Mouse (Mus musculus): ENCODE measurements around the gene Taf1b.
"Not testable (repeated sequence)": the region's sequence is repeated elsewhere in the genome, so short reads cannot be mapped to it uniquely, and the experiment has no call there.

Gene Taf1b

DNA sequence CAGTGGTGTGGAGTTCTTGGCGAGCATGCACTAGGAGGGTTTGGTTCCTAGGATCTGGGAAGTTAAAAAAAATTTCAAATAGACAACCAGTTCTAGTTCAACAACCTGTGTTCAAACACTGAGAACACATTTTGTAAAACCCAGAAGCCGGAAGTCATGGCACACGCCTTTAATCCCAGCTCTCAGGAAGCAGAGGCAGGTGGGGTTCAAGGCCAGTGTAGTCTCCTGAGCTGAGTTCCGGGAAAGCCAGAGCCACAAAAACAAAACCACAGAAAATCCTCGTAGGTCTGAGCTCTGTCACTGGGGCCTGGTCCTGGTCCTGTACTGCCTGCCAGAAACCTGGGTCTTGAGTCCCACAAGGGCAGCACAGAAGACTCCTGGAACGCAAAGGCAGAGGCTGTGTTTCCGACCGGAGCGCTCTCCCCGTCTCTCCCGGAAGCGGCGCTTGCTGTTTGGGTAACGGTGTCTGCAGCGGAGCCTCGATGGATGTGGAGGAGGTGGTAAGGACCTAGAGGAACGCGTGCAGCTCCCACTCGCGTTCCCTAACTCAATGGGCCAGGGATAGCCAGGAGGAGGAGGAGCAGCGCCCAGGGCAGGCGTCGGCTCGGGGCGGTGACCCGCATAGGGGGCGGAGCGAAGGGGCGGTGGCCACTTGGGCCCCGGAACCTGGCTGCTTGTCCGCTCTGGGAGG, at the start of gene Taf1b:
TSS of gene Taf1b (plus strand) at position 210 of the 691 bp plus-strand sequence.
- DNase-seq: peak; percentile 60 to 65

DNA sequence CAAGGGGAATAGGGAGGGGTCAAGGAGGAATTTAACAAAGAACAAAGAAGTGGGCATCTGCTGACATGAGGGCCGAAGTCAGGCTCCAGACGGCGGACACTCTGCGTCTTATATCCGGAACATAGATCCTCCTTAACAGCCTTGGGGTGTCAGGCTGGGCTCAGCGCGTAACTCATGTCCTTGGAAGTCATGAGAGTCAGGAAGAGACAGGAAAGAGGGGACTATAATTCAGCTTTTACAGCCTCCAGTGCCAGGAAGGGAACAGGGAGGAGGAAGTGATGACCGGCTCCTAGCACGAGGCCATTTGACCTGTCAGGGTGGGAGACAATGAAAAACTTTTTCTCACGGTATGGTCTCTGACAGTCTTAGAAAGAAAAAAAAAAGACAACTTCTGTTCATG, 37.8 kb upstream of the Taf1b start:
- no peak for DNase-seq

DNA sequence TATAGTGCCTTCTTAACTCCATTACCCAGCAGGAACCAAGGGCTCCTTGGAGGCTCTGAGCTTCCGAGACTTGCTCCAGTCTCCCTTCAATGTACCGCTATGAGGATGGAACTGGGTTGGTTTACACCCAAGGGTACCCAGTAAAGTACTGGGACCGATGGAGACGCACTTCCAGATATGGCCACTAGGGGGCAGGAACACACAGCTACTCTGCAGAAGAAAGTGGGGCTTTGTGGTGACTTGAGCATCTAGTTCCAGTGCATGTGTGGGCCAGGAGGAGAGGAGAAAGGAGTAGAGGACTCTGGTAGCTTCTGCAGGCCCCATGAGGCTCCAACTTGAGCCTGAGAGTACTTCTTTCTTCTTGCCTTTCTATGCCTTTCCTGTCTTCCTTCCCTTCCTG, 36.0 kb upstream of the Taf1b start:
- not testable (repeated sequence) for DNase-seq

DNA sequence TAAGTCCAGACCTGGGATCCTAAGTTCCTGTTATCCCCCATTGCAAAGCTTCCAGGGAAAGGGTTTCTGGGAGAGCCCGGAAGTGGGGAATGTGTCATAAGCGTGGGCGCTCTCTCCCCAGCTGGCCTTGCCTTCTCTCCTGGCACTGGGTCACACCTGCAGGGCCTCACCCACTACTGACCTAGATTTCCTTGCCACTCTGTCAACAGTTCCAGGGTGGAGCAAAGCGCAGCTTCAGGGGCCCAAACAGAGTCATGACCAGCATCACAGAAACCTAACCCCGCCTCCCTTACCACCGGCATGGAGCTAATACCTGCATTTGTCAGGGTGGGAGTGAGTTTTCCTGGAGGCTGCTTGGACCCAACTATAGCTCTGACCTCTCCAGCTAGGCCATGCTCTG, 34.7 kb upstream of the Taf1b start:
- DNase-seq: not testable (repeated sequence)

DNA sequence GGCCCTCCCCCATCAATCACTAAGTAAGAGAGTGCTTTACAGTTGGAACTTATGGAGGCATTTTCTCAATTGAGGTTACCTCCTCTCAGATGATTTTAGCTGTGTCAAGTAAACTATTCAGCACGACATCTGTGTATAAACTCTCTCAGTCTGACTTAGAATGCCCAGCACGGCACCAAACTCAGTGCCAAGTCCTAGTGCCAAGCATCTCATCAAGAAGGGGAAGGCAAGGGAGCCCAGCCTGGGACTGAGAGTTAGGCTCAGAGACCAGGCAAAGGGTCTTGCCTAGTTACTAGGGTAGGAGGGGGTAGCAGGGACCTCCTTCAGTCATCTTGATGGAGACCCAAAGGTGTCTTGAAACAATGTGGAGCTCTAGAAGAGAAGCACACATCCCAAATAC, 29.2 kb upstream of the Taf1b start:
- no peak for DNase-seq

DNA sequence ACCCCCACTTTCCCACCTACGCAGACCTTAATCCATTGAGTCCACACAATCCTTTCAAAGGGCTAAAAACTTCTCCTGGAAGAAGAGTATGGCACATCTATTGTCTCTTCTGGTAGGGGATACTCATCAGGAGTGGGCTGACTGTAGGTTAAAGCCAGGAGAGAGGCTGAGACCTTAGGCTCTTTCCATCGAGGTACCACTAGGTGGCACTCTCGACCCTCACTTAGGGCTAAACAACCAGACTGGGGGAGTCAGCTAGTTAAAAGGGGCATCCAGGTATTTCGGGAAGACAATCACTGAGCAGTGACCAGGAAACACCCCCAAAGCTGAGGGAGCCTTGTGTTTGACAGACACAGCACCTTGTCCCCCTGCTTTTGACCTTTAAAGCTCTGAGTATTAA, 27.2 kb upstream of the Taf1b start:
- DNase-seq: peak; percentile 12 to 20

DNA sequence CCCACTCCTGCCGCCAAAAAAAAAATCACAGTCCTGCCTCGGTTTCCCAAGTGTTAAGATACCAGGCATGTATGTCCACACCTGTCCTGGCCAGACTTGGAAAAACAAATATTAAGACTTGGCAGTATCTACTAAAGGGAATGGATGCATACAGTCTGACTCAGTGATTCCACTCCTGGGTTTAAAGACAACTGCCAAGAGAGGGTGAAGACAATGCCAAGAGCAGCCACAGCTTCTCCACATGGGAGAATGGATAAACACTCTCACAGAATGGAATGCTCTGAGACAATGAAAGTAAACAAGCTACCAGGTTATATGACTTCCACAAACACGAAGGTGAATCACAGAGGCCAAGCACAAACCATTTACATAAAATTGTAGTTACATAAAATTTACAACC, 24.9 kb upstream of the Taf1b start:
- no peak for DNase-seq

DNA sequence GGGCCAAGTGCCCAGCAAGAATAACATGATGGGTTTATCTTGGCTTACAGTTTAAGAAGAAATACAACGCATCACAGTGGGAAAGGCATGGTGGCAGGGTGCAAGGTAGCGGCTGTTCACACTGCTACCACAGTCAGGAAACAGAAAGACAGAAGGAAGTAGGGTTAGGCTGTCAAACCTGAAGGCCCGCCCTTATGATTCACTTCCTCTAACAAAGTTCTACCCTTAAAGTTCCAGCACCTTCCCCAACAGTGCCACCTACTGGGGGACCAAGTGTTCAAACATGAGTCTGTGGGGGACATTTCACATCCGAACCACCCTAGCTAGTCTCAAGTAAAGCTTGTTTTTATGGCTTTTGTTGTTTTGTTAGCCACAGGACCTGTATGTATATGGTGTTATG, 13.2 kb upstream of the Taf1b start:
- no peak for DNase-seq

DNA sequence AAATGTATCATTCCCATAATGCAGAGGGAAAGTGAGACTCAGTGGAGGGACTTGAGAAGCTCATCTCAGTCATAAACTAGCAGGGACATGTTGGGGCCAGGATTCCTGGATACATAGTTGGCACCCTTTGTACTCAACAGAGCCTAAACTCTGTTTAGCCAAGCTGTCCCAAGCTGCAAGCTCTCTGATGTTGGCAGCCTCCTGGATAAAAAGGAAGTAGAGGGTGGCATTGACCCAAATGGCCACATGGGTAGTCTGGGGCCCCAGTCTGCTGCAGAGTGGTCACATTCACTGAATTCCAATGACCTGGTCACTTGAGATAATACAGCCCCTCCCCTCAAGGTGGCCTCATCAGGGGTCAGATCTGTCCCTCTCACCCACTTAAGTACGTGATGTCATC, 11.3 kb upstream of the Taf1b start:
- no peak for DNase-seq

DNA sequence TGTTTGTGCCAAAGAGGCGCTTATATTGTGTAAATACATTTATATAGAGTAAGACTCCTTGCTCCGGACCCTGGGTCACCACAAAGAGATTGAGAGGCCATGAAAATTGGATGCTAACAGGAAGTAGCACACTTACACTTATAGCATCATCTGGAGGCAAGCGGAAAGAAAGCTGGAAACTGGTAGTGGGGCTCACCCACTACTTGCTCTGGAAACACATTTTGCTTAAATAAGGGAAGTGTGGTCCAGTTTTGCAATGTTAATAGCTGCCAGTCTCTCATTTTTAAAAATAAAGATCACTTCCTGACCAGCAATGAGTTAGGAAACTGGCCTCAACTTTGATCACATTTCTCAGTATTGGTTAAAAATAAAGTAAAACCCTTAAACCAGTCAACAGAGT, 5.7 kb upstream of the Taf1b start:
- not testable (repeated sequence) for DNase-seq

DNA sequence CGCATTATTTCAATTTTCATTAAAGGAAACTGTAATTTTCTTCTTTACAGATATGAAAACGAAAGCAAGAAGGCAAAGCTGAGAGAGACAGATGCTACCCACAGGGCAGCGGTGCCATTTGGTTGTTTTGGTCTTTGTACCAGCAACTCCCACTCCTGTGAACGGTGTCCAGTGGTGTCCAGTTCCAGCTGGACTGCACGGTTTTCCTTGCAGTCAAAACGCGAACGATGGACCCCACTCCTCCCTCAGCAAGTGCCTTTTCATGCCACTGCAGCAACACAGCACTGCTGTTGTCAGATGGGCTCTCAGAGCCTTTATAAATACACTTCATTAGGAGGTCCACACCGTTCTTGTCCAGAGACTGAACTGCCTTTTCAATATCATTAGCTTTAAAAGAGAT, 5.1 kb upstream of the Taf1b start:
- no peak for DNase-seq

DNA sequence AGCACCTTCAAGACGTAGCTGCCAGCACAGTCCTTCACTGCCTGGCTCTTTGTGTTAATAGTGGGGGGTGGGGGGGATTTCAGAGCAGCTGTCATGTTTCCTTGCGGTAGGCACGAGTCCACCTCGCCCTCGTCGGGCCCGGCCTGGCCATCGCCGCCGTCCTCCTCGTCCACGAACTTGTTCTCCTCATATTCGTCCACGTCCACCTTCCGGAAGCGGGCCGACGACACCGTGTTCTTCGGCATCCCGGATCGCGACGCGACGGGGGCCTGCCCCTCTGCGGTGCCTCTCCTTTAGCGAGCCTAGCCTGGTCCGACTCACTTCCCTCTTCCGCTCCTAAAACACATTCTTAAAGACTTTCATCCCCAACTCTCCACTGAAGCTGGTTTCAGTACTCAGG, 4.7 kb upstream of the Taf1b start:
- peak; percentile 9 to 10 for DNase-seq

DNA sequence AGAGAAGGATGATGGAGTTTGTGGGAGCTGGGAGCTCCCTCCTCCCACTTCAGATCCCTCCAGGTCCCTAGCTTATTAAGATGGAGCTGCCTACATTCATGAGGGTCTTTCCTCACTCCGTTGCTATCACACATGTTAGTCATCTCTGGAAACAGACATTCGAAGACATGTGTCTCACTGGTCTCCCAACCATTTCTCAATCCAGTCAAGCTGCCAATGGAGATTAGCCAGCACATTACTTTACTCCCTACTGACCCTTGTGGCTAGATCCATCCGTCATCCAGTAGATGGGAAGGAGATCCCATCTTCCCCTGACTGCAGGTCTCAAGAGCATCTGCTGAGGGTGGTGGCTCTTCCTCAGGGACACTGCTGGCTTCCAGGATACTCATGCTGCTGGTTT, 3.4 kb upstream of the Taf1b start:
- not testable (repeated sequence) for DNase-seq

DNA sequence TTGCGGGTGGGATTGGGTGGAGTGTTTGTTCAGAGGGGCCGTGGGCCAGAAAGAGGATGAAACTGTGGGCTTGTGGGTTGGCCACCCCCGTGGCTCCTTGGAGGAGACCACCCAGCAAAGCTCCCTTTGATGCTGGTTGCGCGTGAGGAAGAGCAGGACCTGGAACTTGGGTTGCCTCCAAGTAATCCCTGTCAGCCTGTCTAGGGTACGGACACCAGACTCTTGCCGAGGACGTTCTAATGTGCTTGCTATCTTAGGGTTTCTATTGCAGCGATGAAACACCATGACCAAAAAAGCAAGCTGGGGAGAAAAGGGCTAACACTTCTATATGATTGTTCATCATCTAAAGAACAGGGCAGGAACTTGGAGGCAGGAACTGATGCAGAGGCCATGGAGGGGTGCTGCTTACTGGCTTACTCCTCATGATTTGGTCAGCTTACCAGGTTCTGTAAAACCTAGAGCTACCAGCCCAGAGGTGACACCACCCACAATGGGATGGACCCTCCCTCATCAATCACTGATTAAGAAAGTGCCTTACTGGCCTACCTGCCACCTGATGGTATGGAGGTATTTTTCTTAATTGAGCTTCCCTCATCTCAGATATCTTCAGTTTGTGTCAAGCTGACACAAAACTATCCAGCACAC, 804 bp downstream of the Taf1b start:
- DNase-seq: peak in 1 of 2 experiments; percentile 3

DNA sequence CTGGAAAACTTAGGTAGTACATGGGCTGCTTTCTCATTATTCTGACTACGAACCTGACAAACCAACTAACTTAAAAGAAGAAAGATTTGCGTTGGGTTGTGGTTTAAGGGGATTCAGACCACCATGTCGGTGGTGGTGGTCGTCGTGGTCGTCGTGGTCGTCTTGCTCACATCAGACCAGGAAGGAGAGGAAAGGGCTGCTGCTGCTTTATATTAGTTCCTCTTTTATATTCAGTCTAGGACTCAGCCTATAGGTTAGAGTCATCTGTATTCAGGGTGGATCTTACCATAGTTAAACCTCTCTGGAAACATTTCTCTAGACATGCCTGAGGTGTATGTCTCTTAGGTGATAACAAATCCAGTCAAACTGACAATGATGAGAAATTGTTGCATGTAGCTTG, 19.0 kb downstream of the Taf1b start:
- DNase-seq: no peak

DNA sequence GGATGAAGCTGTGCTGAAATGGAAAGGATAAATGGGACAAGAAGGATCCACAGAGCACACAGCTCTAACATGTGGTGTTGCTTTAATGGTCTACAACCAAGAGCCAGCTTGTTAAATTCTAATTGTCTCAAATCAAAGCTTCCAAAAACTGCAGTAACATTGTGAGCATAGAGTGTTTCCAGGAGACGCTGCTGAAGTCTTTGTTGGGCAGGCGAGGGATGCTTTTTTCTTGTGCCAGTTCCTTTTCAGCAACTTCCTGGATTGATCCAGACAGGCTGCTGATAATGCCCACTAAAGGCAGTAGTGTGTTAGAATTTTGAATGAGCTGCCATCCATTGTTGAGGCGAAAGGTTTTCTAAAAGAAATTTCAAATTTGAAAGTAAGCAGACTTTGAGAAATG, 22.9 kb downstream of the Taf1b start:
- DNase-seq: no peak

DNA sequence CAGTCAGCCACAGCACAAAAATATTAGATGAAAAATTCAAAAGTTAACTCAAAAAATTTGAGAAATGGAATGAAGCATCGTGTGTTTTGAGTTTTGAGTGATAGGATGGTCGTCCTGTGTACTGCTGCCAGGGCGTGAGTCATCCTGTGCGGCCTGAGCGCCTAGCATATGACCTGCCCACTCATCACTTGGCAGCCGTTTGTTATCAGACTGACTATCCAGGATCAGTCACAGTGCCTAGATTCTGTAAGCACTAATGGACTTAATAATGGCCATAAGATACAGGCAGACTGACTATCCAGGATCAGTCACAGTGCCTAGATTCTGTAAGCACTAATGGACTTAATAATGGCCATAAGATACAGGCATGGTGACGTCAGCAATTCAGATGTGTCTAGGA, 26.9 kb downstream of the Taf1b start:
- not testable (repeated sequence) for DNase-seq

DNA sequence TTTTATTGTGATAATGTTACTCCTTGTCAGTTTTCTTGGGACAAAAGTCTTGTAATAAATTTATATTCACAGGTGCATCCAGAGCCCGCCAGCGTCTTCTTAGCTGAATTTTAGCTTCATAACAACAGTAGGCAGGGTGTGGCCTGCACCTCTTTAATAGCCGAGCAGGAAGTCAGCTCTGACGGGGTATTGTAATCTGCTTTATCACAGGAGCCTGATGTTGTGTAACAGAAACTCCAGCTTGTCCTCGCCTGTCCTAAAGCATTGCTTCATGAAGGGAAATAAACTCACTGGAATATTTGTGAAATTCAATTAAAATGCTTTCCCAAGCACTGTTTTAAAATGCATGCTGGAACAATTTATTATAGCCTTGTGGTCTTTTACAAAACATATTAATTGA, 38.2 kb downstream of the Taf1b start:
- no peak for DNase-seq

DNA sequence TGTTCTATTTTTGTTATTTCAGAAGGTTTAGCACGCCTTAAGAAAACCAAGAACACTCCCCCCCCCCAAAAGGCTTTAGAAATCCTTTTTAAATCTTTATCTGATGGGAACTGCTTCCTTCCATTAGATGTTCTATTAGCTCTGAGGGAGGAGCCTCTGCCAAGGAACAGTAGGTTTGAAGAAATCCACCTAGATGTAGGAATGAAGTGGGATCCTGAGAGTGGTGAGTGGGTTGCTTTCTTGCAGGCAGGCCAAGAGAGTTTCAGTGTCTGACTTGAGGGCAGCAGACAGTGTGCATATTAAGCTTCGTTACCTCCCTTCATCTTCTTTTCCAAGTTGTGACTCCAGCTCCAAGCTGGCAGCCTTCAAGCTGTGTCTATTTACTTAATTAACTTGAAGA, 39.0 kb downstream of the Taf1b start:
- DNase-seq: no peak

DNA sequence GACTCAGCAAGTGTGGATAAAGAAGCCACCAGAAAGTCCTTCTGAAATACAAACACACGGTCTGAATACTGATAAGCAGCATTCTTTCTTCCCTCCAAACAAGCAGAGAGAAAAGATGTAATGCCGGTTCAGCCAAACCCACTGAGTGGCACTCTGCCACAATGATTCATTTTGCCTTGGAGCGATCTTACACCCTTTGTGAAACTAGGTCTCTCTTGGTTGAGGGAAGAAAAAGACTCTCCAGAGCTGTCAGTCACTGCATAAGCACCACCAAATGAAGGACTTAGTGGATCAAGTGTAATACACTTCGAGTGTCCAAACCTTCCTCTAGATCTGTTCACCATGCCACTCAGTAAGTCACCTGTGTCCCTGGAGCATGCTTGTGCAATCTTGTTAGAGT, 39.8 kb downstream of the Taf1b start:
- no peak for DNase-seq

DNA sequence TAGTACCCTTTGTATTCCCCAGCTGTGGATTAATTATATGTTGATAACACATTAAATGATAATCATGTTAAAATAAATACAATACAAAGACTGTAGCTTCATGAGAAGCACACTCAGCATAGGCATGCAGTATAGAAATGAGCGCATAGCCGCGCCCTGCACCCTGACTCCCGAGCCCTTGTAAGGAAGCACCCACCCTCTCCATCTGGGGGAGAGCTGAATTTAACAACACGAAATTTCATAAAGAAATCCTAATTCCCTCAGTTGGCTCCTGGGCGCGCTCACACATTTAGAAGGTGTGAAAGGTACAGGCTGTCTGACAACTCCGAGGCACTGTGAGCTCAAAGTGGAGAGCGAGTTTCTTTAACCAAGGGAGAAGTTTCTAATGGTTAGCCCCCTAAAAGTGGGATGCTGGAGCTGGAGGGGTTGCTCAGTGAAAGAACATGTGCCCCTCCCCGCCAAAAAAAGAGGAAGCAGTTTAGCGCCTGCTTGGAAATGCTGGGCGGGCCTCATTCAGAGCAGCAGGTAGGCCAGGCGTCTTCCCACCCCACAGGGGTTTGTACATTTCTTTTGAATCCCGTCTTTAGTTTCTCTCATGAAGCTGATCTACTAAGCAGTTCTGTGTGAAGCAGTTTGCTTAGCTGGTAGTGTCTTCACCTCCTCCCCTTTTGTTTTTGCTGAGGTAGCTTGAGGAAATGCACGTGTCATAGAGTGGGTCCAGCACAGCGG, 43.4 kb downstream of the Taf1b start:
- DNase-seq: no peak

DNA sequence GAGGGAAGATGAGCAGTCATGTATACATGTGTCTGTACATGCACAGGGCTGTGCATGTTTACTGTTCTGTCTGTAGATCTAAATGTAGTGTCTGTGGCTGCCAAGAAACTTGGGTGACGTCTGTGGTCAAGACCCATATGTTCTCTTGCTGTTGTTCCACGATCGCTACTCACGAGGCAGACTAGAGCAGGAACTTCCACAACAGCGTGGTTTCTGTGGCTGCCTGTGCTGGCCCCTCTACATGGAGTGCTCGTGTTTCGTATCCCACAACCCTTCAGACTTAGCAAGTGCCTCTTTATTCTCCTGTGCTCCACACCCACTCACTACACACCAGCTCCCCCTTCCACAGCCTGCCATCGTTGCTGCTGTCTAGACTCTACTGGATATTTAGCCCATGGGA, 49.5 kb downstream of the Taf1b start:
- DNase-seq: no peak

DNA sequence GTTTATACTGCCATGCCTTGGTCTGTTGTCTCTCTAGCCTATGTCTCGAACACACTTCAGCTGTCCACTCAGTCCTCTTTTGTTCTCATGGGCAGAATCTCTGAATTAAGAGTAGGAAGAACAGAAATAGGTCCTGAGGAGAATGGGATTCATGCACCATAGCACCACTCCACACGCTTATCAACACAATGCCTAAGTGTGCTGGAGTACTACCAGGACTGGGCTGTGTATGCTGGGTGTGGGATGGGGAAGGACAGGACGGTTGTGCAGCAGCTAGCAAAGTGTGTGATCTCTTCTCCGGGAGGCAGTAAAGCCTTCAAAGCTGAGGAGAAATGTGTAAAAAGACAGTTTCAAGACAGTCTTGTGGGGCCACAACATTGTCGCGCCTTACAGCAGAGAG, 50.7 kb downstream of the Taf1b start:
- DNase-seq: no peak

DNA sequence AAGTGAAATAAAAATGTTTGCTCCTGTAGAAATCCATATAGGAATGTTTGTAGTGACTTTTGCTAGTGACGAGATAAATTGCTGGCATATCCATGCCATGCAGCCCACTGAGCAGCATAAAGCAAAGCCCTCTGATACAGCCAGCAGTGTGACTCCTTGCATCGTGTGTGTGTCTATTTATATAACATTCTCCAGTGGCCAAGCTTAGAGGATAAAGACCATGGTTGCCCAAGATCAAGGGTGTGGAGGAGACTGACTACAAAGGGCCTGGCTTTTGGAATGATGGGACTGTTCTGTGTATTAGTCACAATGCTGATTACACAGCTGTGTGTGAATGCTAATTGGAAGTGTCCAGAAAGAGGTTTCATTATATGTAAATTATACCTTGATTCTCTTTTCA, 54.4 kb downstream of the Taf1b start:
- DNase-seq: no peak
